Mouse (Mus musculus) forebrain, embryonic 11.5 days (tissue): Measurements from ENCODE around the gene Zfp612. TPM values are rescaled to one million over a fixed set of nuclear protein-coding genes. Genes with fewer than 3 reads are reported as not detected.

Source experiments
- ATAC-seq: fragments of 200-750 bp; cut with Nextera tagmentation; replicated peaks from 2 replicates; pipeline ENCODE4 v1.8.0; 2017; ENCODE audit warnings: moderate TSS enrichment; ENCODE audit not compliant: low FRiP score
- DNase-seq: peaks from one replicate; pipeline ENCODE4 v3.0.0-alpha.2; 2017; ENCODE audit warnings: low spot score
- H3K27ac ChIP-seq: fragments of 300-500 bp; sonication (generic); 2 replicates; pipeline ENCODE4 v1.5.1; 2014; ENCODE audit warnings: low read depth, low read length
- H3K27me3 ChIP-seq: fragments of 300-500 bp; sonication (generic); 2 replicates; pipeline ENCODE4 v1.6.1; 2014; ENCODE audit warnings: mild to moderate bottlenecking, low read length, mixed read lengths; ENCODE audit not compliant: control insufficient read depth, insufficient read depth
- H3K36me3 ChIP-seq: fragments of 300-500 bp; sonication (generic); 2 replicates; pipeline ENCODE4 v1.6.1; 2014; ENCODE audit warnings: mild to moderate bottlenecking, low read length, moderate library complexity, mixed read lengths; ENCODE audit not compliant: control insufficient read depth, insufficient read depth
- H3K4me1 ChIP-seq: fragments of 300-500 bp; sonication (generic); replicated peaks from 2 replicates; pipeline ENCODE4 v1.6.1; 2014; ENCODE audit warnings: low read length, mixed read lengths; ENCODE audit not compliant: control insufficient read depth, insufficient read depth
- H3K4me2 ChIP-seq: fragments of 300-500 bp; sonication (generic); 2 replicates; pipeline ENCODE4 v1.6.1; 2014; ENCODE audit warnings: low read depth, mild to moderate bottlenecking, low read length, moderate library complexity, mixed read lengths; ENCODE audit not compliant: severe bottlenecking
- H3K4me3 ChIP-seq: fragments of 300-500 bp; sonication (generic); 2 replicates; pipeline ENCODE4 v1.5.1; 2014; ENCODE audit warnings: low read depth, low read length
- H3K9ac ChIP-seq: fragments of 300-500 bp; sonication (generic); 2 replicates; pipeline ENCODE4 v1.6.1; 2014; ENCODE audit warnings: low read length
- H3K9me3 ChIP-seq: fragments of 300-500 bp; sonication (generic); 2 replicates; pipeline ENCODE4 v1.6.1; 2016; ENCODE audit warnings: low read length, mixed read lengths; ENCODE audit not compliant: control insufficient read depth
- WGBS: fragments of 180-500 bp; shearing (Covaris S2); extraction: QIAGEN DNeasy Blood & Tissue Kit; methylation state at CpG from one replicate; pipeline ENCODE4 v1.1.7; 2014; 5-methylcytosine and 5-hydroxymethylcytosine counted together
- polyA plus RNA-seq: library from polyadenylated mRNA; unstranded; fragments of >200 nt; fragmentation: Nextera tagmentation; extraction: Ambion mirVana; gene quantifications from 2 replicates; pipeline ENCODE4 v1.2.1, GENCODE M21; 2014

Gene Zfp612
- polyA plus RNA-seq, 1 experiment from 2014 or later = 11.0 TPM

DNA sequence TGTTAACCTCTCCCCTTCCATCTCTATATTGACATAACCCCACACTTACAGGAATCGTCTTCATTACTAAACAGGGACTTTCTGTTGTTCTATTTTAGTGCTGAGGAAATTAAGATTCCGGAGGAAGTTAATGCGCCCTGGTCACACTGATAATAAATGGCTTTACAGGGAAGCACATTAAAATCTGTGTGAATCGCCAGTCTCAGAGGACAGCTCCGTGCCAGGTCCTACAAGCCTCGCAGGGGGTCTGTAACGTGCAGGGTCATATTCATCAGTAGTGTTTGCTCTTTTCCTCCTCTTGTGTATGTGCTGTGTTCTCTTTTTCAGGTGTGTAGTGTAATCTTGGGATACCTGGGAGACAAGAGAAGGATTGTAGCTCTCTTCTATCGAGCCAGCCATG lies 21.3 kb upstream of the Zfp612 start:
- Histone ChIP-seq H3K9ac (no peak overlapping the region), H3K9me3 (no peaks in the 10 kb centered on the region), H3K27ac (no peak overlapping the region), H3K4me1 (no peaks in the 10 kb centered on the region), H3K27me3 (no peaks in the 10 kb centered on the region), H3K4me3 (no peak overlapping the region), H3K4me2 (no peak overlapping the region), H3K36me3 (no peaks in the 10 kb centered on the region)
- WGBS = 90% methylated on average over 8 of the region's 8 CpGs
- ATAC-seq = no peak
- no peak for DNase-seq

DNA sequence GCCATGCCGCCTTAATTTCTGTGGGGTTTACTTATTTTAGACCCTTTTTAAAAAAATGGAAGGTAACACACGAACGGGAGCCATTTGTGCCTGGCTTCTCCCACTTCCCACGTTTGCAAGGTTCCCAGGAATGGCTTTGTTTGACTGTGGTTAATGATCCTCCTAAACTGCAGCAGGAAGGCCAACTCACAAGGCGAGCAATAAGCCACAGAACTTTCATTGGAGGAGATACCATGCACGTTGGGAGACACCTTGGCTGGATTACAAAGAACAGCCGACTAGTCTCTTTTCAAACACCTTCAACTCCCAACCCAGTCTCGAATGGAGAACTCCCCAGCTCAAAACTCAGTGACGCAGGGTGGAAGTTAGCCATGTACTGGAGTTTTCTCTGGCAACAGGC lies 15.4 kb upstream of the Zfp612 start:
- H3K4me3 ChIP-seq = no peak overlapping the region
- 86% methylated on average over 9 of the region's 9 CpGs for WGBS
- ATAC-seq = no peak

DNA sequence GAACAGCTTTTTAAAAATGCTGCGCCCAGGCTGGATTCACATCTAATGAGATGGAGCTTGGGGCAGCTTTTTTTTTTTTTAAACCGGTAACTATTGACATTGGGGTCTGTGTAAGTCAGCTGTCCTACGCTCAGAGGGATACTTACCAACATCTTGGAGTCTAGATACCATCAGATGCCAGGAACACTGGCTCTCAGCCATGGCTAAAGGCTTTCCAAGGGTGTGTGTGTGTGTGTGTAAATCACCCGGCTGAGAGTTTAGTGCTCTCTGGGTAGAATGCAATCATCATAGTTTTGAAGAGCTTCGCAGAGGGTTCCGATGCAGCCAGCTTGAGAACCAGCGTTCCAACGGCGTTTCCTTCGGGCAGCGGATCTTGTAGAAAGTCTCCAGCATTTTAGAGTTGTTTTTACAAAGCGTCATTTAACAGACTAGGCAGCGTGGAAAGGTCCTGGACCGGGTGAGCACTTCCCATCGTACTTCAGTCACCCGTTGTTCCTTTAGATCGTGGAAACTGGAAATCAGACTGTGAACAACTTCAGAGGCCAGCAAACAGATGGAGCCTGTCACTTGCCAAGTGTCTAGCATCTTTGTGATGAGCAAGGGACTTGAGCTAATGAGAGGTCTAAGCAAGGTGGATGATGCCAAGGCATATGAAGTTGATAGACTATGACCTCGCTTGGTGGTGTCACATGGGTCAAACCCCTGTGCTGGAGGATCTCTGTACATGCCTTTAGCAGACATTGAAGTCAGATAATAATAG lies 14.8 kb upstream of the Zfp612 start:
- Histone ChIP-seq H3K27ac (no peak overlapping the region), H3K36me3 (no peaks in the 10 kb centered on the region), H3K27me3 (no peaks in the 10 kb centered on the region), H3K4me1 (no peaks in the 10 kb centered on the region), H3K4me3 (no peak overlapping the region), H3K9ac (no peak overlapping the region), H3K4me2 (no peak overlapping the region), H3K9me3 (no peaks in the 10 kb centered on the region)
- ATAC-seq (no peak), DNase-seq (no peak)
- 94% methylated on average over 18 of the region's 18 CpGs for WGBS

More for the DNA sequence above, 15.4 kb upstream of the Zfp612 start:
- Histone ChIP-seq H3K27ac (no peak overlapping the region), H3K36me3 (no peaks in the 10 kb centered on the region), H3K4me1 (no peaks in the 10 kb centered on the region), H3K9ac (no peak overlapping the region), H3K4me2 (no peak overlapping the region), H3K27me3 (no peaks in the 10 kb centered on the region), H3K9me3 (no peaks in the 10 kb centered on the region)
- no peak for DNase-seq

DNA sequence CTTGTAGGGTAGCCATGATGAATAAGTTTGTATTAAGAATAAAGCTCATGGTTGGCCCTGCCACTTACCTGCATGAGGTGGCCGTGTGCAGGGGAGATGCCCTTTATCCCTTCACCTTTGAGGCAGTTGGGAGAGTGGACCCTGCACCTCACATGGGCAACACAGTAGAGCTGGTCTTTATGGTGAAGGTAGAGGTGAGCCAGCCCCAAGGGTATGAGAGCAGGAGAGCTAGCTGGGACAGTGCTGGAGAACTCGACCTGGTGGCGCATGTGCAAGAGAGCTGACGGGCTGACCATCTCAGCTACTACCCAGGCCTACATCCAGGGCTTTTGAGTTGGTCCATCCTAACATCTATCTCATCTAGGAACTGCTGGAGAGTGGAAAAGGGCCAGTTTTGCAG lies 13.9 kb upstream of the Zfp612 start:
- no peaks in the 10 kb centered on the region for H3K27me3 ChIP-seq
- DNase-seq (no peak), ATAC-seq (no peak)
- H3K4me1 ChIP-seq = no peaks in the 10 kb centered on the region
- H3K27ac ChIP-seq = no peak overlapping the region
- 90% methylated on average over 4 of the region's 4 CpGs for WGBS
- no peak overlapping the region for H3K9ac ChIP-seq
- no peaks in the 10 kb centered on the region for H3K9me3 ChIP-seq
- no peak overlapping the region for H3K4me3 ChIP-seq
- no peaks in the 10 kb centered on the region for H3K36me3 ChIP-seq
- H3K4me2 ChIP-seq = no peak overlapping the region

DNA sequence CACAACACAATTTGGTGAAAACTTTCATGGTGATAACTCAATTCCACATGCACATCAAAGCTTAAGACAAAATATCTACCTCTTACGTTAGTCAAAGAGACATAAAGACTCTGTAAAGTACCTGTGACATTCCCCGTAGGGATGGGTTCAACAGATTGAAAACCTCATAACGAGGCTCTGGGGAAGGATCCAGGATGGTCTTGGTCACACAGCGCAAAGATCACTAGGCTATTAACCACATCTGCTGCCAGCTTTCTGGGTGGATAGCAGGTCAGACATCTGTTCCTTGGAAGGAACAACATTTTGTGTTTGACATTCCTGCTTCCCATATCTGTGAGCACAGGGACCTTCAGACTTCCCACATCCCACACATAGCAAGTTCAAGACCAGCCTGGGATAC lies 9.8 kb upstream of the Zfp612 start:
- Histone ChIP-seq H3K4me3 (no peak overlapping the region), H3K9me3 (no peaks in the 10 kb centered on the region), H3K9ac (no peak overlapping the region), H3K36me3 (no peaks in the 10 kb centered on the region), H3K4me1 (no peaks in the 10 kb centered on the region), H3K4me2 (no peak overlapping the region), H3K27me3 (no peaks in the 10 kb centered on the region), H3K27ac (no peak overlapping the region)
- DNase-seq (no peak), ATAC-seq (no peak)
- WGBS = 93% methylated on average over 4 of the region's 4 CpGs

DNA sequence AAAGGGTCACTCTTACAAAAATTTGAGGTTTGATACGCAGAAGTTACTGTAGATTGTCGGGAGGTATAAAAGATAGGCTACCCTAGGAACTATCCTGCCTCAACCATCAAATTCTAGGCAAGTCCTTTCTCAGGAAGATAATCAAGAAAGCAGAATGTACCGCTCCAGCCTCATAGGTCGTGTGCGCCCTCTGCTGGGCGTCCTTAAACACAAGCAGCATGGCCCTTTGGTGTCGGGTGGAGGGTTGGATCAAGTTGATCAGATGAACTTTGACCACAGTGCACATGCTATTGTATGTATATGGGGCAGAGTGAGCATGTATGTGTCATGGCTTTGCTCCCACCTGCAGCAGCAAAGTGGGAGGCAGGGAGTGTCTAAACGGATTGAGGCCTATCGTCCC lies 7.9 kb upstream of the Zfp612 start:
- peak; percentile 81 for DNase-seq
- H3K27ac ChIP-seq = no peak overlapping the region
- no peak overlapping the region for H3K4me3 ChIP-seq
- H3K9ac ChIP-seq = no peak overlapping the region
- H3K36me3 ChIP-seq = no peaks in the 10 kb centered on the region
- WGBS = 17% methylated on average over 9 of the region's 9 CpGs
- no peaks in the 10 kb centered on the region for H3K27me3 ChIP-seq
- no peaks in the 10 kb centered on the region for H3K9me3 ChIP-seq
- no peaks in the 10 kb centered on the region for H3K4me1 ChIP-seq
- H3K4me2 ChIP-seq = no peak overlapping the region
- ATAC-seq = no peak; the same call in 1 of the 2 replicates

DNA sequence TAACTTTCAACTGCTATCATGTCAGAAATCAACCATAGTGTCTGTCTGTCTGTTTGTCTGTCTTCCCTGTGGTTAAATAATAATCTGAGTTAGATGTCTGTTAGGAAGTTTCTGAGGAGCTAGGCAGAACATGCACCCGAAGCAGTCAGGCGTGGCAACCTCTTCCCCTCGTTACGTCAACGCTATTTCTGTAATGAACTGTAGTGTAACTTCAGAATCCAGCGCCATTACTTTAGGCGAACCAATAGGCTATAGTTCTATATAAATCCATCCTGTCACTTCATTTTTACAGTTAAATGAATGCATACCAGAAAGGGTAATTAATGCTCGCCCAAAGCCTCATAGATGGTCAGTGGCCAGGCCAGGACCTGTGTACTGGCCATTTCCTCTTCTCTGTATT lies 5.0 kb upstream of the Zfp612 start:
- H3K9me3 ChIP-seq = no peaks in the 10 kb centered on the region
- WGBS = 83% methylated on average over 8 of the region's 8 CpGs
- H3K27me3 ChIP-seq = no peaks in the 10 kb centered on the region
- no peak for ATAC-seq
- H3K36me3 ChIP-seq = no peaks in the 10 kb centered on the region
- H3K4me3 ChIP-seq = no peak overlapping the region
- no peak overlapping the region for H3K27ac ChIP-seq
- H3K4me2 ChIP-seq = no peak overlapping the region
- no peak for DNase-seq
- H3K9ac ChIP-seq = no peak overlapping the region
- no peaks in the 10 kb centered on the region; the same call in 1 of the 2 replicates for H3K4me1 ChIP-seq

DNA sequence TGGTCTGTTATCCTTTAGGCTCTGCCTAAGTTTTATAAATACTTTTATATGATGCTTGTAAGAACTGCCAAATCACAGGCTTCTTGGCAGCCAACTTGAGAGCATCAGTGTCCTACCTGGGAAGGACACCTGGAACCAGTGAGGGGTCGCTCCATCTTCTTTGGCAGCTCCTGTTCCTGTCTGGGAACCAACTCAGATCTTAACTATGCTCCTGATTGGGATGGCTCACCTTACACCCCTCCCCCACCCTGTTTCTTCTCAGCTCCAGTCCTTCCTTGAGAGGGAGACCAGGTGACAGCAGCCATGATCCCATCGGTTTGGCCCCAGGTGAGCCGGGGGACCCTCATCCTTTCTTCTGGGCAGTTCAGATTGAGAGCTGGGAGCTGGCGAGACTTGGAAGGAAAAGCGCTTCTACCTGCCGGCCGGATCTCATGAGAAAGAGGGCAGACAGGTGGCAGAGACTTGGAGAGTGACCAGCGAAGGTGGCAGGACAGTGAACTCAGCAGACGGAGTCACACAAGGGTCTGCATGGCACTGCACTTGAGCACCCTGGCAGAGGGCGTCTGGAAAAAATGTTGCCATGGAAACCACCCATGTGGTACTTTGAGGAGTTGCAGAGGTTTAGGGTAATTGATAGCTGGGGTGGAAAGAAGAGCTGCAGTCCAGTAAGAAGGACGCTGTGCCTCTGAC lies 3.0 kb downstream of the Zfp612 start:
- DNase-seq (no peak), ATAC-seq (no peak)
- Histone ChIP-seq H3K27ac (no peak overlapping the region), H3K27me3 (no peaks in the 10 kb centered on the region), H3K4me3 (no peak overlapping the region), H3K9ac (no peak overlapping the region), H3K4me2 (no peak overlapping the region), H3K4me1 (peaks cover 2% of the 10 kb centered on the region; the same call in 1 of the 2 replicates), H3K36me3 (no peaks in the 10 kb centered on the region; the same call in 1 of the 2 replicates), H3K9me3 (no peaks in the 10 kb centered on the region)
- WGBS = 81% methylated on average over 11 of the region's 11 CpGs
